Mouse (Mus musculus) hindbrain, embryonic 16.5 days (tissue): ENCODE data around the gene Zfp697. TPM values are rescaled to one million over a fixed set of nuclear protein-coding genes. Genes with fewer than 3 reads are reported as not detected.

Experiments used
- ATAC-seq: fragments of 200-750 bp; cut with Nextera tagmentation; 2 replicates; pipeline ENCODE4 v1.8.0; 2017; ENCODE audit warnings: moderate TSS enrichment, moderate library complexity
- H3K27ac ChIP-seq: fragments of 300-500 bp; sonication (generic); 2 replicates; pipeline ENCODE4 v1.5.1; 2014; ENCODE audit warnings: low read depth, mild to moderate bottlenecking, control low read depth, low read length, moderate library complexity
- H3K27me3 ChIP-seq: fragments of 300-500 bp; sonication (generic); replicated peaks from 2 replicates; pipeline ENCODE4 v1.6.1; 2014; ENCODE audit warnings: low read length; ENCODE audit not compliant: control insufficient read depth, insufficient read depth
- H3K36me3 ChIP-seq: fragments of 300-500 bp; sonication (generic); 2 replicates; pipeline ENCODE4 v1.6.1; 2014; ENCODE audit warnings: mild to moderate bottlenecking, low read length, moderate library complexity, mixed read lengths; ENCODE audit not compliant: control insufficient read depth, insufficient read depth
- H3K4me1 ChIP-seq: fragments of 300-500 bp; sonication (generic); 2 replicates; pipeline ENCODE4 v1.6.1; 2014; ENCODE audit warnings: low read depth, low read length; ENCODE audit not compliant: control insufficient read depth, insufficient read depth
- H3K4me2 ChIP-seq: fragments of 300-500 bp; sonication (generic); 2 replicates; pipeline ENCODE4 v1.6.1; 2014; ENCODE audit warnings: mild to moderate bottlenecking, low read length, control low read depth, moderate library complexity
- H3K4me3 ChIP-seq: fragments of 300-500 bp; sonication (generic); 2 replicates; pipeline ENCODE4 v1.5.1; 2014; ENCODE audit warnings: mild to moderate bottlenecking, low read length, control low read depth, moderate library complexity
- H3K9ac ChIP-seq: fragments of 300-500 bp; sonication (generic); 2 replicates; pipeline ENCODE4 v1.6.1; 2014; ENCODE audit warnings: low read depth, mild to moderate bottlenecking, control low read depth, low read length, moderate library complexity
- H3K9me3 ChIP-seq: fragments of 300-500 bp; sonication (generic); 2 replicates; pipeline ENCODE4 v1.6.1; 2014; ENCODE audit warnings: mild to moderate bottlenecking, low read length, moderate library complexity; ENCODE audit not compliant: control insufficient read depth
- WGBS: fragments of 180-500 bp; shearing (Covaris S2); extraction: QIAGEN DNeasy Blood & Tissue Kit; methylation state at CpG from one replicate; pipeline ENCODE4 v1.1.7; 2014; 5-methylcytosine and 5-hydroxymethylcytosine counted together
- polyA plus RNA-seq: library from polyadenylated mRNA; unstranded; fragments of >200 nt; fragmentation: Nextera tagmentation; extraction: Ambion mirVana; gene quantifications from 2 replicates; pipeline ENCODE4 v1.2.1, GENCODE M21; 2015

Zfp697 gene
- polyA plus RNA-seq, 1 experiment from 2014 or later, result 15.1 TPM

DNA sequence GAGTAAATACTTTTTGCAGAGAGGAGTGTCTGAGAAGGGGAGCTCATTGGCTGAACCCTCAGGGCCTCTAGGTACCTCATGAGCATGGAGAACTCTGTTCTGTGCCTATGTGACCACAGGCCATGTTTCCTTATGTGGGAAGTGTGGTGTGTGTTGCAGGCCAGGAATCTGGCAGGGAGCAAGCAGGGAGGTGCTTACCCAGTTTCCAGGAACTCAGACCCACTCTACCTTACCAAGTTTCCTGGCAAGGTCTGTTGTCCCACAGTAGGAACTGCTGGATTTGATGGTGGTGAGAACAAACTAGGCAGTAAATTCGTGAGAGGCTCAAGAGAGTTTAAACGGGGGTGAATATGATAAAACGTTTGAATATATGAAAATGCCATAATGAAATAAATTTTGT is 16.2 kb upstream of the Zfp697 start:
- no peak for ATAC-seq
- Histone ChIP-seq H3K4me1 (no peaks in the 10 kb centered on the region), H3K4me2 (no peak overlapping the region), H3K4me3 (no peak overlapping the region), H3K27me3 (no peaks in the 10 kb centered on the region), H3K9ac (no peak overlapping the region), H3K27ac (no peak overlapping the region), H3K36me3 (no peaks in the 10 kb centered on the region), H3K9me3 (no peaks in the 10 kb centered on the region)
- WGBS, result 90% methylated on average over 3 of the region's 3 CpGs

GRCm38 (mm10) chr3:98366823-98367222 is 15.4 kb upstream of the Zfp697 start:
- 87% methylated on average over 4 of the region's 4 CpGs for WGBS
- no peaks in the 10 kb centered on the region for H3K27me3 ChIP-seq
- ATAC-seq, result no peak

DNA sequence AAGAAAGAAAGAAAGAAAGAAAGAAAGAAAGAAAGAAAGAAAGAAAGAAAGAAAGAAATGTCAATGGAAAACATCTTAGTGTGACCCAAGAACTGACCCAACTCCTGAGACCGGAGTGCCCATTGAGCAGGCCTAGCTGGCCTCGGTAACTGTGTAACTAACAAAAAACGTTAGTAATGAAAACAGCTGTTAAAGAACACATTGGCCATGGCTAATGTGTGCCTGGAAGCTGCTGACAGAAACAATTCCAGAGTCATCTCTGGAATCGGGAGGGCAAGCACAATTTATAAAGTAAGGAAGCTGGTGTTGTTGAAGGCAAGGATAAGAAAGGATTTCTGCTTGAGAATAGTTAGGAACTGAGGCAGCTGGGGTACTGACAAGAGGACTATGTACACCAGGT is 14.0 kb upstream of the Zfp697 start:
- Histone ChIP-seq H3K9ac (no peak overlapping the region), H3K4me1 (no peaks in the 10 kb centered on the region), H3K27me3 (no peaks in the 10 kb centered on the region), H3K36me3 (no peaks in the 10 kb centered on the region), H3K4me2 (no peak overlapping the region), H3K27ac (no peak overlapping the region), H3K9me3 (no peaks in the 10 kb centered on the region; the same call in 1 of the 2 replicates), H3K4me3 (no peak overlapping the region)
- ATAC-seq, result no peak
- WGBS, result 70% methylated on average over 4 of the region's 4 CpGs

More at GRCm38 (mm10) chr3:98366823-98367222, 15.4 kb upstream of the Zfp697 start:
- Histone ChIP-seq H3K4me1 (no peaks in the 10 kb centered on the region), H3K36me3 (no peaks in the 10 kb centered on the region), H3K27ac (no peak overlapping the region), H3K4me3 (no peak overlapping the region), H3K9me3 (no peaks in the 10 kb centered on the region; the same call in 1 of the 2 replicates), H3K9ac (no peak overlapping the region), H3K4me2 (no peak overlapping the region)

- H3K9ac ChIP-seq, result no peak overlapping the region
- ATAC-seq, result no peak
- no peak overlapping the region for H3K4me3 ChIP-seq
- no peak overlapping the region for H3K4me2 ChIP-seq
- no peaks in the 10 kb centered on the region; the same call in 1 of the 2 replicates for H3K9me3 ChIP-seq
- no peak overlapping the region for H3K27ac ChIP-seq
- H3K27me3 ChIP-seq, result no peaks in the 10 kb centered on the region
- H3K4me1 ChIP-seq, result no peaks in the 10 kb centered on the region
- H3K36me3 ChIP-seq, result no peaks in the 10 kb centered on the region
- 82% methylated on average over 2 of the region's 2 CpGs for WGBS
These were observed 13.5 kb upstream of the Zfp697 start for GRCm38 (mm10) chr3:98368776-98369175.

DNA sequence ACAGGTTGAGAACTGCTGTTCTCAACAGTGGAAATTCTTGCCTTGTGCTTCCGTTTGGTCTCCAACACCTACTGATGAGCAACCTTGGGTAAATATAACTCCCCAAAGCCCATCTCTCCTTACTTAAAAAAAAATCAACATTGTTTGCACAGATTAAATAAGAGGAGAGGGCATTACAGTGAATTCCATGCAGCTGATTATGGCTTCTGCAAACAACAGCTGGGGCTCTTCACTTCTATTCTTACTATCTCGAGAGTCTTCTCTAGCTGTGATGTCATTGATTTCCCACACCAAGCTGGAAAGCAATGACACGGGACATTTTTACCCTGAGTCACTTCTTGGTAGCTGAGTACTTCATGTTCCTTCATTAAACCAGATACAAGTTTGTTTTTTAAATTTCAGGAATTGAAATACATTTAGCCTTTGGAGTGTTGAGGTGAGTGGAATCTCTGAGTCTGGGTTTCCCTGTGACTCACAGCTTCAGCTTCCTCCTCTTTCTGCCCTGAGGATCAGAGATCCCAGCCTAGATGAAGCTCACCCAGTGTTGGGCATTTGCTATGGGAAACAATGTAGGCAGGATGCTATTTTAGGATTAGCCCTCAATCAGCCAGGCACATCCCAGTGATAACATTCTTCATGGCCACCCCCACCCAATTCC is 8.1 kb upstream of the Zfp697 start:
- no peaks in the 10 kb centered on the region for H3K4me1 ChIP-seq
- no peaks in the 10 kb centered on the region for H3K27me3 ChIP-seq
- H3K9ac ChIP-seq, result no peak overlapping the region
- no peak overlapping the region for H3K27ac ChIP-seq
- no peak overlapping the region for H3K4me2 ChIP-seq
- no peaks in the 10 kb centered on the region for H3K36me3 ChIP-seq
- no peak for ATAC-seq
- H3K4me3 ChIP-seq, result no peak overlapping the region
- no peaks in the 10 kb centered on the region; the same call in 1 of the 2 replicates for H3K9me3 ChIP-seq
- 85% methylated on average over 3 of the region's 3 CpGs for WGBS

GRCm38 (mm10) chr3:98374980-98375379 is 7.3 kb upstream of the Zfp697 start:
- WGBS, result 87% methylated on average over 5 of the region's 5 CpGs
- Histone ChIP-seq H3K9me3 (no peaks in the 10 kb centered on the region; the same call in 1 of the 2 replicates), H3K4me2 (no peak overlapping the region), H3K4me3 (no peak overlapping the region), H3K4me1 (no peaks in the 10 kb centered on the region), H3K9ac (no peak overlapping the region), H3K27ac (no peak overlapping the region), H3K27me3 (no peaks in the 10 kb centered on the region), H3K36me3 (no peaks in the 10 kb centered on the region)
- ATAC-seq, result no peak

DNA sequence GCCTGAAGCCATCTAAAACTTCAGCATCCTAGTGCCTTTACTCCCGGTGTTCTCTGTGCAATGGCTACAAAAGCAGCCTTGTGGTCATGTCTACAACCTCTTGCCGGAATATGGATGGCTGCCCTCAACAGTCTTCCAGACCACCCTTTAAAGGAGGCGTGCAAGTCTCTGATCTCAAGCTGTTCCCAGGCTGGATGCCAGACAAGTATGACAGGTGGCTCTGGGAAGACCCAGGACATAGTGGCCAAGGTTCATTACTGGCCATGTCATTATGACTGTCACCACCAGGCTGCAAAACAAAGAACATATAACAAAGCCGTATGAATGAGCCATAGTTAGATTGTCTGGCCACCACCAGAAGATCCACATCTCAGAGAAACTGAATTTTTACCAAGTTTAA is 4.0 kb upstream of the Zfp697 start:
- Histone ChIP-seq H3K4me1 (peaks cover 5% of the 10 kb centered on the region; the same call in 1 of the 2 replicates), H3K9me3 (no peaks in the 10 kb centered on the region), H3K27me3 (no peaks in the 10 kb centered on the region), H3K36me3 (no peaks in the 10 kb centered on the region), H3K27ac (no peak overlapping the region), H3K4me2 (no peak overlapping the region), H3K4me3 (no peak overlapping the region), H3K9ac (no peak overlapping the region)
- WGBS, result 80% methylated on average over 4 of the region's 4 CpGs
- ATAC-seq, result no peak

DNA sequence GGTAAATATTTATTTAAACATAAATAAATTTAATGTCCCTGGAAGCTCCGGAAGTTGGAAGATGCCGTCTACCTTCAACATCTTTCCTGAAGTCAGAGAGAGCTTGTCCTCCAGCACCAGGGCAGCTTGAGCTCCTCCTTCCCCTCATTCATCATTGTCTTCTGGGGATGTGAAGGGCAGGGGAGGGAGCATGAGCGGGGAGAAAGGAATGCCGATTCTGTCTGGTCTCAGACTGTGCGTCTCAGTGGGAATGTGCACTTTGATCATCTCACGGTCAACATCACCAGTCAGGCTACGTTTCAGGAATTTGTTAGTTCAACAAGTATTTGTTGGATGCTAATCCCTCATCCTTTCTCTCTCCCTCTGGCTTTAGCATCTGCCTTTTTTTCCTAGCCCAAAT is 3.0 kb upstream of the Zfp697 start:
- 12% methylated on average over 7 of the region's 7 CpGs for WGBS
- Histone ChIP-seq H3K9me3 (no peaks in the 10 kb centered on the region), H3K27me3 (no peaks in the 10 kb centered on the region), H3K4me1 (peaks cover 14% of the 10 kb centered on the region), H3K36me3 (no peaks in the 10 kb centered on the region), H3K4me2 (no peak overlapping the region), H3K9ac (no peak overlapping the region), H3K27ac (no peak overlapping the region), H3K4me3 (no peak overlapping the region)
- ATAC-seq, result no peak

- Histone ChIP-seq H3K9me3 (no peaks in the 10 kb centered on the region), H3K36me3 (no peaks in the 10 kb centered on the region), H3K27me3 (no peaks in the 10 kb centered on the region), H3K27ac (peak overlapping the region; percentile 85), H3K4me3 (peak overlapping the region; percentile 67), H3K4me2 (peak overlapping the region; percentile 85), H3K9ac (peak overlapping the region; percentile 83), H3K4me1 (peaks cover 22% of the 10 kb centered on the region)
- WGBS, result 7% methylated on average over 17 of the region's 17 CpGs
- peak; percentile 48 for ATAC-seq
These were observed 500 bp upstream of the Zfp697 start for GRCm38 (mm10) chr3:98381677-98382245.
